Mouse (Mus musculus): ENCODE data around the gene Arl3. TPM values are rescaled to one million over a fixed set of nuclear protein-coding genes. Genes with fewer than 3 reads are reported as not detected.
A peak's percentile ranks its signal among the peaks of the same experiment; 100 is the strongest.
"Not testable (repeated sequence)": the region's sequence is repeated elsewhere in the genome, so short reads cannot be mapped to it uniquely, and the experiment has no call there.

Arl3 gene
- total and polyA plus RNA-seq, 2 experiments from 2014 or later = 66.2 to 220 TPM

DNA sequence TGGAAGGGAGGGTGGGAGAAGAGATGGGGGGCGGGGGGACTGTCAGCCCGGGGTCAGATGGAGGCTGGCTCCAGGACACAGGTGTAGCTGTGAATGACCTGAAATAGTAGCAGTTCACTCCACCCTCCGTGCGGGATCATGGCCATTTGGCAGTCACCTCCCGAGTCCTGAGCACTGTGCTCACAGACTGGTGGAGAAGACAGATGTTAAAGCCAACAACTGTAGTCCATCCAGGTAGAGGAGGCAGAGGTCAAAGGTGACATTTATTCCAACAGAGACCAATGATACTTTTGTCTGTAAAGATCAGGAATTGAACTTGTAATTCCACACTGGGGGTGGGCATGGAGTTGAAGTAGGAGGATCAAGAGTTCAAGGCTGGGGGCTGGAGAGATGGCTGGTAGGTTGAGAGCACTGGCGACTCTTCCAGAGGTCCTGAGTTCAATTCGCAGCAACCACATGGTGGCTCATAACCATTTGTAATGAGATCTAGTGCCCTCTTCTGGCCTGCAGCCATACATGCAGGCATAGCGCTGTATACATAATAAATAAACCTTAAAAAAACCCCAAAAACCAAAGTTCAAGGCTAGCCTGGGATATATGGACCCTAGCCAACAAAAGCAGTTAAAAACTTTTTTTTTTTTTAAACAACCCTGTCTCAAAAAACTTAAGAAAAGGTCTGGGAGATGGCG lies 19.9 kb upstream of the Arl3 start:
- no peak overlapping the region for H3K9ac ChIP-seq (replicated peaks; ENCODE audit: low read length)
- H3K4me3 ChIP-seq (ENCODE audit: low read length) = no peak overlapping the region
- no peaks in the 10 kb centered on the region for H3K27me3 ChIP-seq (ENCODE audit: insufficient read depth, low read length)
- H3K4me1 ChIP-seq (ENCODE audit: insufficient read depth, low read length) = no peaks in the 10 kb centered on the region
- DNase-seq (ENCODE audit: low spot score) (no peak), ATAC-seq (no peak)
- H3K4me2 ChIP-seq (ENCODE audit: low read depth, low read length) = no peak overlapping the region
- no peak overlapping the region for H3K27ac ChIP-seq
- no peaks in the 10 kb centered on the region for H3K9me3 ChIP-seq (ENCODE audit: low read length)
- 96% methylated on average over 9 of the region's 9 CpGs for WGBS
- TF ChIP-seq CTCF (IDR thresholded peaks at IDR 0.05; ENCODE audit: low read depth) = peak; percentile 25
- H3K36me3 ChIP-seq (ENCODE audit: insufficient read depth, low read length) = peaks cover 24% of the 10 kb centered on the region

DNA sequence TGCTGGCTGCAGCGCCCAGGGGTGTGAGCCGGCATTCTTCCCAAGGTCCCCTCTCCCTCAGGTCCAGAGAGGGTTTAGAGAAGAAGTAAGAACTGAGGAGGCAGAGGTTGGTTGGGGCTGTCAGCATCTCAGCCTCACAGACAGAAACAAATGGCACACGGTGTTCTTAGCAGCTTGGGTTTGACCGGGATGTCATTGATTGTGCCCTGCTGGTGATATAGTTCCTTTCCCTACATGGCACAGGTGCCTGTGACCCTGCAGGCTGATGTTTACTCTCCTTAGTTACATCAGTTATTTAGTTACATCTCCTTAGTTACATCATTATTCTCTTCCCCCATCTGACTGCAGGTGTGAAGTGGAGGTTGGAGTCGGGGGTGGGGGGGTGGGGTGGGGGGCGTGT lies 18.6 kb upstream of the Arl3 start:
- H3K27ac ChIP-seq = no peak overlapping the region
- ATAC-seq (no peak), DNase-seq (ENCODE audit: low spot score) (no peak)
- WGBS = 92% methylated on average over 6 of the region's 6 CpGs
- peaks cover 24% of the 10 kb centered on the region for H3K36me3 ChIP-seq (ENCODE audit: insufficient read depth, low read length)
- H3K4me3 ChIP-seq (ENCODE audit: low read length) = no peak overlapping the region
- H3K4me2 ChIP-seq (ENCODE audit: low read depth, low read length) = no peak overlapping the region
- H3K9ac ChIP-seq (replicated peaks; ENCODE audit: low read length) = no peak overlapping the region
- no peaks in the 10 kb centered on the region for H3K9me3 ChIP-seq (ENCODE audit: low read length)
- TF ChIP-seq CTCF (IDR thresholded peaks at IDR 0.05; ENCODE audit: low read depth) = no peak
- no peaks in the 10 kb centered on the region for H3K4me1 ChIP-seq (ENCODE audit: insufficient read depth, low read length)
- H3K27me3 ChIP-seq (ENCODE audit: insufficient read depth, low read length) = no peaks in the 10 kb centered on the region

DNA sequence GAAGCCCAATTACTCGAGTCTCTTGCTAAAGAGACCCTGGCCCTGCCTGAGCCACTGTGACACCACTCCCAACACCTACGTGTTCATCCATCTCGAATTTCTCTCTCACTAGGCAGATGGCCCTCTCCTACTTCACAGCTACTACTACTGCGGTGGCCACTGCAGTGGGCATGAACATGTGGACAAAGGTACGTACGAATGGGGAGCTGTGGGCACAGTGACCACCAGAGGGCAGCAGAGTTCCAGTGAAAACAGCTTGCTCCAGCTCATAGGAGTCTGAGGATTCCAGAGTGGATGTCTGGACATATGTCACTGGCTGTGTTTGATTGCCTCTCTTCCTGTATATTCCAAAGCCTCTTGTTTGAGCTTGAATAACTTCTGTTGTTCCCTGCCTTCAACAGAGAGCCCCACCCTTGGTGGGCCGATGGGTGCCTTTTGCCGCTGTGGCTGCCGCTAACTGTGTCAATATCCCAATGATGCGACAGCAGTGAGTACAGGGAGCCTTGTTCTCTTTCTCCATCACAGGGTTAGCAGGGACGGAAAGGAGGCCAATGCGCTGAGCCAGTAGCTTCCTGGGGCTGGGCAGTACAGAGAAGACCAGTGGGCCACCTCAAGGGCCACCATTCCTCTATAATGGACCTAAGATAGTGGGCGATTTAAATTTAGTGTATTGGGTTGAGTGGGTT lies 15.0 kb upstream of the Arl3 start:
- H3K4me1 ChIP-seq (ENCODE audit: insufficient read depth, low read length) = no peaks in the 10 kb centered on the region
- peak overlapping the region; percentile 22; the same call in 1 of the 2 replicates for H3K27ac ChIP-seq
- peak; percentile 92 for DNase-seq (ENCODE audit: low spot score)
- H3K27me3 ChIP-seq (ENCODE audit: insufficient read depth, low read length) = no peaks in the 10 kb centered on the region
- H3K9ac ChIP-seq (replicated peaks; ENCODE audit: low read length) = no peak overlapping the region
- peak; percentile 97 for TF ChIP-seq CTCF (IDR thresholded peaks at IDR 0.05; ENCODE audit: low read depth)
- WGBS = 59% methylated on average over 13 of the region's 13 CpGs
- H3K4me3 ChIP-seq (ENCODE audit: low read length) = no peak overlapping the region
- peak; percentile 81 for ATAC-seq
- no peaks in the 10 kb centered on the region for H3K9me3 ChIP-seq (ENCODE audit: low read length)
- no peak overlapping the region for H3K4me2 ChIP-seq (ENCODE audit: low read depth, low read length)
- peaks cover 21% of the 10 kb centered on the region for H3K36me3 ChIP-seq (ENCODE audit: insufficient read depth, low read length)

DNA sequence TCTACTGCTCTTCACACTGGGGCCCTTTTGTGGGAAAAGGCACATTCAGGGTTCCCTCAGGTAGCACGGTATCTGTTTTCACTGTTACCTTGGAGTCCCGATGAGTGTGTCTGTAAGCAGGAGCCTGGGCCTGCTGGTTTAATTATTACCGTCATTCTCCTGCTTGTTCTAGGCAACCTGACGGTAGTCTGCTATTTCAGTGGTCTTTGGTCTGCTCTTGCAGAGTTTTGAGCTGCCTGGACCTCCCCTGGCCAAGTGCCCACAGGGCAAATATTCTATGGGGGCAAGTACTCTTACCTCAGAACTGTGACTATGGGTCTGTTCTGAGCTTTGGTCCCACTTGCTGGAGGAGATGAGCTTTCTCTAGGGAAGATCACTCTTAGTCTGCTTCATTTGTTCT lies 2.2 kb upstream of the Arl3 start:
- no peak overlapping the region for H3K27ac ChIP-seq
- peaks cover 15% of the 10 kb centered on the region for H3K4me1 ChIP-seq (ENCODE audit: insufficient read depth, low read length)
- no peak overlapping the region for H3K4me2 ChIP-seq (ENCODE audit: low read depth, low read length)
- no peaks in the 10 kb centered on the region for H3K27me3 ChIP-seq (ENCODE audit: insufficient read depth, low read length)
- 54% methylated on average over 4 of the region's 4 CpGs for WGBS
- no peak overlapping the region for H3K4me3 ChIP-seq (ENCODE audit: low read length)
- no peak for ATAC-seq
- no peak for DNase-seq (ENCODE audit: low spot score)
- no peaks in the 10 kb centered on the region for H3K36me3 ChIP-seq (ENCODE audit: insufficient read depth, low read length)
- no peaks in the 10 kb centered on the region for H3K9me3 ChIP-seq (ENCODE audit: low read length)
- TF ChIP-seq CTCF (IDR thresholded peaks at IDR 0.05; ENCODE audit: low read depth) = no peak
- H3K9ac ChIP-seq (replicated peaks; ENCODE audit: low read length) = no peak overlapping the region

DNA sequence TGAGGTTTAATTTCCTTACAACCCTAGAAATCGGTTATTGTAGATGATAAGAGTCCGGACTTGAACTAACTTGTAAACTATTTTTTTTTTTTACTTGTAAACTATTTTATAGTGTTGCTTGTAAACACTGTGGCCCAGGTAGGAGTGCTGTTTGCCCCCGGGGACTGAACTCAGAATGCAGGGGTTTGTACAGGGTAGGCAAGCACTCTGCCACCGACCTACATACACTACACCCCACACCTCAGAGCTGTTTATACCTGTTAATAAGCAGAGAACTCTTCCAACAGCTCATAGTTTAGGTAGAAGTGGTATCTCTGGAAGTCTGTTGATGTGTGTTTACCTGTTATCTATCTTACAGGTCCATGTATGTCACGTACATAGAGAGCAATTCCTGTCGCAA lies 992 bp upstream of the Arl3 start:
- Histone ChIP-seq H3K27ac (0 out of 2 replicates have a peak overlapping the region, but pooled peaks have one; percentile 79), H3K9ac (replicated peaks; ENCODE audit: low read length) (peak overlapping the region; percentile 81), H3K4me1 (ENCODE audit: insufficient read depth, low read length) (peaks cover 15% of the 10 kb centered on the region), H3K9me3 (ENCODE audit: low read length) (no peaks in the 10 kb centered on the region), H3K4me3 (ENCODE audit: low read length) (peak overlapping the region; percentile 82), H3K4me2 (ENCODE audit: low read depth, low read length) (peak overlapping the region; percentile 58), H3K36me3 (ENCODE audit: insufficient read depth, low read length) (no peaks in the 10 kb centered on the region), H3K27me3 (ENCODE audit: insufficient read depth, low read length) (no peaks in the 10 kb centered on the region)
- no peak for TF ChIP-seq CTCF (IDR thresholded peaks at IDR 0.05; ENCODE audit: low read depth)
- ATAC-seq (no peak), DNase-seq (ENCODE audit: low spot score) (no peak)
- 41% methylated on average over 6 of the region's 6 CpGs for WGBS

DNA sequence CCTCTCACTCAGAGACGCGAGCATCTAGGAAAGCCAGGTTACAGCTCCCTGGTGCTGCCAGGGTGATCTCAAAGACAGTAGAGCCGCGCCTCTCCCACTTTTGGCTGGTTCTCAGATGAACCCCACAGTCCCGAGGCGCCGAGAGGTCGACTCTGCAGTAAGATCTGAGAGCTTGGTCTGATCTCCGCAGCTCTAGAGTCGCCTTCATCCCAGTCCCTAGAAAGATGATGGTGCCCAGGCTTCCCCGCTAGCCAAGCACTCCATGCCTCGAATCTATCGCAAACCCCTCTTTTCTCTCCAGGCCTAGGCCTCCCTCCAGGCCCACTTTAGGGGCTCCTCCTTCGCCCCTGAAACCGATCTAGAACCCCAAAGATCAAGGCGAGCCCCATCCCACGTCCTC lies 450 bp downstream of the Arl3 start:
- peaks cover 15% of the 10 kb centered on the region for H3K4me1 ChIP-seq (ENCODE audit: insufficient read depth, low read length)
- H3K36me3 ChIP-seq (ENCODE audit: insufficient read depth, low read length) = no peaks in the 10 kb centered on the region
- no peaks in the 10 kb centered on the region for H3K27me3 ChIP-seq (ENCODE audit: insufficient read depth, low read length)
- ATAC-seq (peak; percentile 33; the same call in 1 of the 2 replicates), DNase-seq (ENCODE audit: low spot score) (peak; percentile 39)
- H3K9me3 ChIP-seq (ENCODE audit: low read length) = no peaks in the 10 kb centered on the region
- H3K9ac ChIP-seq (replicated peaks; ENCODE audit: low read length) = peak overlapping the region; percentile 81
- TF ChIP-seq CTCF (IDR thresholded peaks at IDR 0.05; ENCODE audit: low read depth) = no peak
- H3K4me3 ChIP-seq (ENCODE audit: low read length) = peak overlapping the region; percentile 82
- WGBS = under 1% methylated on average over 17 of the region's 17 CpGs
- peak overlapping the region; percentile 58 for H3K4me2 ChIP-seq (ENCODE audit: low read depth, low read length)
- H3K27ac ChIP-seq = peak overlapping the region; percentile 85

DNA sequence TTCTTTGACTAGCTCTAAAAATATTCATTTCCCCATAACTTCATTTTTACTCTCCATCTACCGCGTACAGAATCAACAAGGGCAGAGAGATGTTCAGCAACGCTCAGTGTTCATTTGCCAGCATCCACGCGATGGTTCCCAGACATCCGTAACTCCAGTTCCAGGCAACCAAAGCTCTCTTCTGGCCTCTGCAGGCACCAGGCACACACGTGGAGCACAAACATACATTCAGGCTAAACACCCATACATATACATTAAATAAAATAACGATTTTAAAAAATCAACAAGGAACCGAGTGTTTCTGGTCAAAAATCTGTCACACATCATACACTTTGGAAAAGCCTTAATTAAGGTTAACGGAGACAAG lies 1.1 kb downstream of the Arl3 start:
- ATAC-seq (no peak), DNase-seq (ENCODE audit: low spot score) (peak; percentile 50)
- no peak for TF ChIP-seq CTCF (IDR thresholded peaks at IDR 0.05; ENCODE audit: low read depth)
- Histone ChIP-seq H3K27ac (peak overlapping the region; percentile 85), H3K27me3 (ENCODE audit: insufficient read depth, low read length) (no peaks in the 10 kb centered on the region), H3K9me3 (ENCODE audit: low read length) (no peaks in the 10 kb centered on the region), H3K4me3 (ENCODE audit: low read length) (peak overlapping the region; percentile 82), H3K4me2 (ENCODE audit: low read depth, low read length) (peak overlapping the region; percentile 58), H3K4me1 (ENCODE audit: insufficient read depth, low read length) (peaks cover 15% of the 10 kb centered on the region), H3K36me3 (ENCODE audit: insufficient read depth, low read length) (no peaks in the 10 kb centered on the region), H3K9ac (replicated peaks; ENCODE audit: low read length) (peak overlapping the region; percentile 81)
- WGBS = 8% methylated on average over 10 of the region's 10 CpGs

DNA sequence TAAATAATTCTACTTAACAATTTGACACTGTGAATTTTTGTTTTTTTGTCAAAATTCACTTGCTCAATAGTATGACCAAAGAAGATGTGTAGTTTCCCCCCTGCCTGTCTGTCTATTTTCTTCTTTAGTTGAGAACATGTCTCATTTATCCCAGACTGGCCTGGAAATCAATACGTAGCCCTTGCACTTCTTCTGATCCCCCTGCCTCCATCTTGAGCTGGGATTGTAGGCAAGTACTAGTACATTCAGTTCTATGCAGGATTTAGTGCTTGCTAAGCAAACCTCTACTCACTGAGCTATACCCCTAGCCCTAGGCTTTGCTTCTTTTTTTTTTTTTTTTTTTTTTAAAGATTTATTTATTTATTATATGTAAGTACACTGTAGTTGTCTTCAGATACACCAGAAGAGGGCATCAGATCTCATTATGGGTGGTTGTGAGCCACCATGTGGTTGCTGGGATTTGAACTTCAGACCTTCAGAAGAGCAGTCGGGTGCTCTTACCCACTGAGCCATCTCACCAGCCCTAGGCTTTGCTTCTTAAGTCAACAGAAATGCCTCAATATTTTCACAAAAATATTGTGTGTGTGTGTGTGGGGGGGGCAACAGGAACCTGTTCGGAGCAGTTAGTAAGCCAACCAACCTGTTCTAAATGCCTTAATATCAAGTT lies 1.7 kb downstream of the Arl3 start:
- peaks cover 15% of the 10 kb centered on the region for H3K4me1 ChIP-seq (ENCODE audit: insufficient read depth, low read length)
- H3K4me2 ChIP-seq (ENCODE audit: low read depth, low read length) = peak overlapping the region; percentile 58
- H3K27me3 ChIP-seq (ENCODE audit: insufficient read depth, low read length); ATAC-seq; H3K36me3 ChIP-seq (ENCODE audit: insufficient read depth, low read length); H3K9ac ChIP-seq (replicated peaks; ENCODE audit: low read length); DNase-seq (ENCODE audit: low spot score); H3K9me3 ChIP-seq (ENCODE audit: low read length): not testable (repeated sequence)
- H3K27ac ChIP-seq = peak overlapping the region; percentile 85; the same call in 1 of the 2 replicates
- WGBS = 73% methylated on average over 3 of the region's 3 CpGs
- H3K4me3 ChIP-seq (ENCODE audit: low read length) = peak overlapping the region; percentile 82

Measured in hindbrain, postnatal 0 days (tissue).